Mouse (Mus musculus): ENCODE data around the gene Ifrd2. TPM values are rescaled to one million over a fixed set of nuclear protein-coding genes. Genes with fewer than 3 reads are reported as not detected.
A peak's percentile ranks its signal among the peaks of the same experiment; 100 is the strongest.

Gene Ifrd2
- total RNA-seq, 2 experiments from 2014 or later = 10.5 to 10.9 TPM

DNA sequence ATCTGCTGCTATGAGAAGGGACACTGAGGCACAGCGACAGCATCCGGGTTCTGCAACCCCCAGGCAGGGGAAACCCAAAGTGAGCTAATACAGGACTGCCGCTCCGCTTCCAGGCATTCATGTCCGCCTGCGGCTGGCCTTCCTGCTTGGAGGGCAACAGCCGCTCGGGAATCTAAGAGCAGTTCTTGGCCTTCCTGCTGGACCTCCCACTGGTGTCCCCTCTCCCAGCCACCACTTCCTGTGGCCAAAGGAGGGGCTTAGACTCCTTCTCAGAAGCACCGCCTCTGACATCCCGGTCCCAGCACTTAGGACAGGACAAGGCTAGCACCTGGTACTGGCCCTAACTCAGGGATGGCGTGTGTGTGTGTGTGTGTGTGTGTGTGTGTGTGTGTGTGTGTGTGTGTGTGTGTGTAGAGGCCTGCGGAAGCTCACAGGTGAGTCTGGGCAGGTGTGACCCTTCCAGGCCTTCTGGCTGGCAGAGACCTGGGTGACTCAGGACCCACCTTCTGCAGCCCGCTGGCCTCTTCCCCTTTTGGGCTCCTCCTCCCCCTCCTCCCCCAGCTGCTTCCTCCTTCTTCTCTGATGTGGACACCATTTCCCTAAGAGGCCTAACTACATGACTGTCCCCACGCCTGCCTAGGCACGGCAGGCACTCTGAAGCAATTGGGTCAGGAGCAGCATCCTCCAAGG, 41.4 kb downstream of the Ifrd2 start:
- Histone ChIP-seq H3K4me3 (no peak overlapping the region), H3K27ac (peak overlapping the region; percentile 79)
- no peak for TF ChIP-seq CTCF (IDR thresholded peaks at IDR 0.05)
- intact Hi-C loops (cut with DNase I) = no loop called here
- no peak for DNase-seq (ENCODE audit: extremely low spot score in 1 of 2, low spot score in 2 of 2)

DNA sequence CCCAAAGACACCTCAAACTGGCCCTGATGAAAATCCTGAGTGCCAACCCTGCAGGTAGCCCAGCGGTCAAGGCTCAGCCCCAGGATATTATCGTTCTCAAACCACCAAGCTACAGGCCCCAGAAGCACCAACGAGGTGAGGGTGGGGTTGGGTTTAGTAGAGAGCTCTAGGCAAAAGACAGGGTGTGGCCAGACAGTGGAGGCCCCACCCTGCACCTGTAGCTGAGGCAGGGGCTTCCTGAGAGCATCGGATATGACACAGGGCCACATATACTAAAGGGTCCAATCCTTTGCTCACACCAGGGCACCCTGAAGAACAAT, 41.9 kb downstream of the Ifrd2 start:
- intact Hi-C loops (cut with DNase I) = no loop called here
- DNase-seq (ENCODE audit: extremely low spot score in 1 of 2, low spot score in 2 of 2) = no peak
- peak overlapping the region; percentile 70 for H3K27ac ChIP-seq
- TF ChIP-seq CTCF (IDR thresholded peaks at IDR 0.05) = no peak
- 0 out of 2 replicates have a peak overlapping the region, but pooled peaks have one; percentile 11 for H3K4me3 ChIP-seq

DNA sequence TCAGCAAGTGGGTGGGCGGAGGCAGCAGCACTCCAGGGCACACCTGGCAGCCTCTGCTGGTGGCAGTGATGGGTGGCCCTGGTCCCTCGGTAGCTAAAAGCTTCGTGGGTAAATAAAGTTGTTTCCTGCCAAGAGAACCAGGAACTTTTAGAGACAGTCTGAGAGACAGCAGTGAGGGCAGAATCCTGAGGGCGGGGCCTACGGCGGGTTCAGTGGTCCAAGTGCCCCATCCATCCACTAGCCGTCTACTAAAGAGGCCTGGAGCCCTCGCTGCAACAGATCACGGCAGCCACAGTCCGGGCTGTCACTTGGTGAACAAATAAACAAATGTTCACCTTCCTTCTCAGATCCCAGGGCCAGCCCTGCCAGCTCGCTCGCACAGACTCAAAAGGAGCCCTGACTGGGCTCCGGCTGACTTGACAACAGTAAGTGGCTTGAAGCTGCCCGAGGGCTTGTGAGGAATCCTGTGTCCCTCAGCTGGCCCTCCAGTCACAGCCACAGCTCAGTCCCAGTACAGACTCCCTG, 42.5 kb downstream of the Ifrd2 start:
- TF ChIP-seq CTCF (IDR thresholded peaks at IDR 0.05) = no peak
- H3K27ac ChIP-seq = peak overlapping the region; percentile 70
- no peak for DNase-seq (ENCODE audit: extremely low spot score in 1 of 2, low spot score in 2 of 2)
- intact Hi-C loops (cut with DNase I) = no loop called here
- H3K4me3 ChIP-seq = 0 out of 2 replicates have a peak overlapping the region, but pooled peaks have one; percentile 14

DNA sequence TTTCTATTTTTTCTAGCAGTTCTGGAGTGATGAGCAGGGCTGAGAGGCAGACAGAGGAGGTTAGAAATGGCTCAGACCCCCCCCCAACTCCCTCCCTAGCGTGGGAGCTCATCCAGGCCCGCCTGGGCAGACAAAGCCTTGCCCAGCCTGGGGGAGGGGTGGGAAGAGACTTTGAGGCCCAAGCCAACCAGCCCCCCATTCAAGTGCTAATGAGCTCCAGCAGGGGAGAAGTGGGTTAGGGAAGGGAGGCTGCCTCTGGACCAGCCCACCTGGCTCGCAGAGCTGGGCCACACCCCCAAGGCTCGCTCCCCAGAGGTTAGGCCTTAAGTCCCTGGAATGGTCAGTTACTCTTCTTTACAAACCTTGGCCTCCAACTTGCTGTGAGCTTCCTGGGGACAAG, 43.1 kb downstream of the Ifrd2 start:
- Histone ChIP-seq H3K4me3 (no peak overlapping the region), H3K27ac (peak overlapping the region; percentile 70)
- no peak for TF ChIP-seq CTCF (IDR thresholded peaks at IDR 0.05)
- intact Hi-C loops (cut with DNase I) = no loop called here
- peak in 1 of 2 experiments; percentile 59 for DNase-seq (ENCODE audit: extremely low spot score in 1 of 2, low spot score in 2 of 2)

DNA sequence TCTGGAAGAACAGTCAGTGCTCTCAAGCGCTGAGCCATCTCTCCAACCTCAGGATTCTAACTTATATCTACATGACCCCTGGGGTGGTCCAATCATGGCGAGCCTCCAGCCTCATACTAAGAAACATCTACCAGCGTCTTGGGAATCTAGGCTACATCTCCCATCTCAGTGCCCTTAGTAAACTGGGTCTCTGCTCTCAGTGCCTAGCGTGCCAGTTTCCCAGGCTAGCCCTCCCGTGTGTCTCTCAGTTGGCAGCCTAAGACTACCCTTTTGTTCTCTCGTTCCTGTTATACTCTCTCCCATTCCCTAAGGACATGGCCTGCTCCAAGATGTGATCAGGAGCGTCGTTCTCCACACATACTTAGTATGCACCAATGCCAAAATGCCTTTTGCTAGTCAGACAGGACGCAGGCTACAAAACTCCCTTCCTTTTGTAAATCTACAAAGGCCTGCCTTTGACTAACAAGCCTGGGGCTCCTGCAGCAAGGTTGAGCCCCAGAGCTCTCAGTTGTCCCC, 43.9 kb downstream of the Ifrd2 start:
- H3K27ac ChIP-seq = peak overlapping the region; percentile 87
- no peak for TF ChIP-seq CTCF (IDR thresholded peaks at IDR 0.05)
- H3K4me3 ChIP-seq = no peak overlapping the region
- no peak for DNase-seq (ENCODE audit: extremely low spot score in 1 of 2, low spot score in 2 of 2)
- intact Hi-C loops (cut with DNase I) = no loop called here

DNA sequence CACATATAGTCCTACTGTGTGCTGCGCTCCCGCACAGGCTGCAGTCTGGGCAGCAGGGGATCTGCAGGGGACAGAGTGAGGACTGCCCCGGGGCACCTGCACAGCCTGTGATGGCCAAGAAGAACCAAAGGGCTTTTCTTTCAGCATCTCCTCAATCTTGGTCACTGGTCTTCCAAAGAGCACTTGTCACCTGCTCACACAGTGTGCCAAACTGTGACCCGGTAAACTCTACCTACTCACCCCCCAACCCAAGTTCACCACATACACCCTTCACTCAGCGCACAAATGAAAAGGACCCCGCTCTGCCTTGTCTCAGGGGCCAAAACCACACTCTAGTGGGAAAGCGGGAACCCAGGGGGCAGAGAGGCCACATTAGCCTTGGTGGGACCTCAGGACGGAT, 44.4 kb downstream of the Ifrd2 start:
- DNase-seq (ENCODE audit: extremely low spot score in 1 of 2, low spot score in 2 of 2) = no peak
- Histone ChIP-seq H3K4me3 (no peak overlapping the region), H3K27ac (peak overlapping the region; percentile 87)
- intact Hi-C loops (cut with DNase I) = no loop called here
- TF ChIP-seq CTCF (IDR thresholded peaks at IDR 0.05) = no peak

DNA sequence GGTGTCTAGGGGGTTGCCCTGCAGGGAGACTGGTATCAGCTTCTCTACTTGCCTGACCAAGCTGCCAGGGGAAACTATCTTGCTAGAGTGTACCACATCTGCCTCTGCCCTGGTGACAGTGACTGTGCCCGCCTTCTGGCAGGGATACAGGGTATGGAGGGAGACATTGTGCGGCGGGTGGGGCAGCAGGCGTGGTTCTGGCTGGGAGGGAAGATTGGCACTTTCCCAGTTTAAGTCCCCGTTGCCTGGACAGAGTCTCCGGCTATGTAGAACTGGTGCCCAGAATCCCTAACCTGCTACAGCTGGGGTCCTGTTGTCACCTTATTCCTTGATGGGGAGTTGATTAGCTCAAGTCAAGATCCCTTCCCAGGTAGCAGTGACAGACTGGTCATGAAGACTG, 45.0 kb downstream of the Ifrd2 start:
- Histone ChIP-seq H3K27ac (peak overlapping the region; percentile 87), H3K4me3 (peak overlapping the region; percentile 84)
- intact Hi-C loops (cut with DNase I) = no loop called here
- peak in 1 of 2 experiments; percentile 50 for DNase-seq (ENCODE audit: extremely low spot score in 1 of 2, low spot score in 2 of 2)
- TF ChIP-seq CTCF (IDR thresholded peaks at IDR 0.05) = no peak

DNA sequence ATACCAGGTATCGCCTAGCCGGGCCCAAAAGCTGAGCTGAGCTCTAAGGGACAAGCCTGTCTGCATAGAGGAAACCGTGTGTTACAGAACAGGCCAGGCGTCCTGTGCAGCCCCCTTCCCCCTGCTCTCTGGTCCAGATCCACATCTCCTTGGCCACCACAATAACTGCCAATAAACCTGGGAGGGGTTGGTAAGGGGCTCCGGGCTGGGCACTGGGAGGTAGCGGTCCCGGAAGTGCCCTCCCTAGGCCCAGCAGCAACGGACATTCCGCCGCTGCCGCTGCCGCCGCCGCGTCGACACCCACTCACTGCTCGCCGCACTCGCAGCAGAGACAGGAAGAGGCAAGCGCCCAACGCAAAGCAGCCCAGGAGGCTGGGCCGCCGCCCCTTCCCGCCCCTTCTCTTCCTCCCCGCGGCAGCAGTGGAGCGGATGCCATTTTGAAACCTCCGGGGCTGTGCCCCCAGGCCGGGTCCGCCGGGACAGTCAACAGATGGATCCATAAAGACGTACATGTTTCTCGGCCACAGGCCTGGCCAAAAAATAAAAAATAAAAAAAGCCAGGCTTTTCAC, 45.7 kb downstream of the Ifrd2 start:
- peak; percentile 73 to 83 for DNase-seq (ENCODE audit: extremely low spot score in 1 of 2, low spot score in 2 of 2)
- peak overlapping the region; percentile 84 for H3K4me3 ChIP-seq
- H3K27ac ChIP-seq = peak overlapping the region; percentile 87
- no peak for TF ChIP-seq CTCF (IDR thresholded peaks at IDR 0.05)
- intact Hi-C loops (cut with DNase I) = no loop called here

DNA sequence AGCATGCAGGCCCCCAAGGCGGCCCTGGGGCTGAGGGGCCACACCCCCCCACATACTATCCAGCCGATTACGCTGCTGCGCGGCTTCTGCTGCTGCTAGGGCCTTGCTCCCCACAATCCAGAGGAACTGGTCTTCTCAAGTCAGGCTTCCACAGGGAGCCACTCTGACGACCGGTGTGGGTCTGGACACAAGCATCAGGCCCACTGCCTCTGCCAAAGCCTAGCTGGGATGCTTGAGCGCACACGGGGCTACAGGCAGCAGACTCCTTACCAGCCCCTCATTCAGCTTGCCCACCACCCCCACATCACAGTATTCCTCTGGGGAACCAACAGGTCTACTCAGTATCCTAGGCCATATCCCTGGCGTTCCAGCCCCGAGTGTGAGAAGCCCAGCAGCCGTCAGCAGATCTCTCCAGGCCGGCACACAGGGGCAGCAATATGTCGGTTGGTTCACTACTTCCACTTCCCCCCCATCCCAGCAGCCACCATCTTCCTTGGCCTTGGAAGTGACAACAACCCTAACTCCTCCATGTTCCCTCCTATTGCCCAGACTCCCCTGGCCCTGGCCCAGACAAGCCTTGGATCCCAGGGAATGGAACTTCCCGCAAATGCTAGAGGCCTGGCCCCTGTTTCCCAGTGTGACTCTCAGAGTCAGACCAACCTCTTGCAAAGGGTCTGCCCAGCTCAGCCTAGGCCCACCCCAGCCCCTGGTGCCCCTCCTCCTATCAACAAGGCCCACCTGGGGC, 46.4 kb downstream of the Ifrd2 start:
- Histone ChIP-seq H3K27ac (peak overlapping the region; percentile 87), H3K4me3 (peak overlapping the region; percentile 84)
- DNase-seq (ENCODE audit: extremely low spot score in 1 of 2, low spot score in 2 of 2) = no peak
- intact Hi-C loops (cut with DNase I) = loop anchor here (1.0 kb wide), 1 partner anchor 22 kb away; no protein-coding TSS in a partner anchor
- TF ChIP-seq CTCF (IDR thresholded peaks at IDR 0.05) = no peak

DNA sequence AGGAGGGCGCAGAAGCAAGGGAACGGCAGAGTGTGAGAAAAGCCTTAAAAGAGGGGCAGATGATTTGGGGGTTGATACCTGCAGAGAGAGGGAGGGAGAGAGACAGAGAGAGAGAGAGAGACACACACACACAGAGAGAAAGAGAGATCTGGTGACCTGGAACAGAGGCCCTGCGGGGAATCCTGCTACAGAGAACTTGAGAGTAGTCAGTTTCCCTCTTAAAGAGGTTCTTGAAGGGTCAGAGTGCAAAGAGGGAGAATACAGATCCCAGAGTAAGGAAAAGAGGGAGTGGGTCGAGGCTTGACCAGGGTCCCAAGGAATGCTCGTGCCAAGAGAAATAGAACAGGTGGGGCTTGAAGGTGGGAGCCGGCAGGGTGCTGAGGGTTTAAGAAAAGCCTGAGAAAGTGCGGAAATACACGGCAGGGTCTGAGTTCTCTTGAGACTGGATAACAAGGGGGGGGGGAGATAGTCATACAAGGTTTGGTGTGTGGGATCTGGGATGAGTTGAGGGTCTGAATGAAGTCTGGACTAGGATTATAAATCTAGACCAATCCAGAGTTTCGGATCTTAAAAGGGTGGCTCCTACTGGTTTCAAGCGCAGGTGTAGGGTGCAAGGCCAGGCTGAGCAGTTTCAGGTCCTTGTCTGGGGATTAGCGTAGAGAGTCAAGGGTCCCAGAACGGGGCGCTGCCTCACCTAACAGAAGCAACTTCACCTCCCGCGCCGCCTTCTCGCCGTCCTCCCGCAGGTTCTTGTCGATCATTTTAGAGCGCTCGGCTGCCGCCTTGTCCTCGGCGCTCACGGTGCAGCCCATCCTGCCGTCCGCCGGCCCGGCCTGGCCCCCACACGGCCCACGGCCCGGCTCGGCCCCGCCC, 47.2 kb downstream of the Ifrd2 start:
- intact Hi-C loops (cut with DNase I) = loop anchor here (1.0 kb wide), 1 partner anchor 22 kb away; no protein-coding TSS in a partner anchor
- TF ChIP-seq CTCF (IDR thresholded peaks at IDR 0.05) = no peak
- DNase-seq (ENCODE audit: extremely low spot score in 1 of 2, low spot score in 2 of 2) = no peak
- Histone ChIP-seq H3K4me3 (peak overlapping the region; percentile 84), H3K27ac (peak overlapping the region; percentile 87)
